Mouse (Mus musculus) limb, embryonic 13.5 days (tissue): ENCODE results near the gene Patj. TPM values are rescaled to one million over a fixed set of nuclear protein-coding genes. Genes with fewer than 3 reads are reported as not detected.
A peak's percentile ranks its signal among the peaks of the same experiment; 100 is the strongest.

Experiments used
- ATAC-seq: fragments of 200-750 bp; cut with Nextera tagmentation; 2 replicates; pipeline ENCODE4 v1.8.0; 2017; ENCODE audit warnings: low read depth, moderate number of reproducible peaks, moderate TSS enrichment; ENCODE audit not compliant: low FRiP score
- H3K27ac ChIP-seq: fragments of 300-500 bp; sonication (generic); 2 replicates; pipeline ENCODE4 v1.5.1; 2015; ENCODE audit warnings: inconsistent platforms, mild to moderate bottlenecking, moderate library complexity
- H3K27me3 ChIP-seq: fragments of 300-500 bp; sonication (generic); 2 replicates; pipeline ENCODE4 v1.6.1; 2015; ENCODE audit warnings: mild to moderate bottlenecking, inconsistent platforms
- H3K36me3 ChIP-seq: fragments of 300-500 bp; sonication (generic); 2 replicates; pipeline ENCODE4 v1.6.1; 2015; ENCODE audit warnings: inconsistent platforms, mild to moderate bottlenecking, moderate library complexity
- H3K4me1 ChIP-seq: fragments of 300-500 bp; sonication (generic); 2 replicates; pipeline ENCODE4 v1.6.1; 2015; ENCODE audit warnings: inconsistent platforms
- H3K4me2 ChIP-seq: fragments of 300-500 bp; sonication (generic); replicated peaks from 2 replicates; pipeline ENCODE4 v1.6.1; 2015; ENCODE audit warnings: inconsistent platforms, mild to moderate bottlenecking, moderate library complexity
- H3K4me3 ChIP-seq: fragments of 300-500 bp; sonication (generic); 2 replicates; pipeline ENCODE4 v1.5.1; 2015; ENCODE audit warnings: moderate library complexity, mild to moderate bottlenecking, inconsistent platforms
- H3K9ac ChIP-seq: fragments of 300-500 bp; sonication (generic); 2 replicates; pipeline ENCODE4 v1.6.1; 2015; ENCODE audit warnings: mild to moderate bottlenecking, inconsistent platforms
- H3K9me3 ChIP-seq: fragments of 300-500 bp; sonication (generic); 2 replicates; pipeline ENCODE4 v1.6.1; 2016; ENCODE audit warnings: inconsistent platforms
- WGBS: fragments of 180-500 bp; shearing (Covaris S2); methylation state at CpG from one replicate; pipeline ENCODE4 v1.1.7; 2015; 5-methylcytosine and 5-hydroxymethylcytosine counted together
- polyA plus RNA-seq: library from polyadenylated mRNA; unstranded; fragments of >200 nt; fragmentation: Nextera tagmentation; extraction: Ambion mirVana; gene quantifications from 2 replicates; pipeline ENCODE4 v1.2.1, GENCODE M21; 2015

Patj gene
- 19.0 and 21.4 TPM in 2 replicates for polyA plus RNA-seq

- peak within 1 kb of the TSS; percentile 95 for H3K27ac ChIP-seq
- peaks cover 15% of the 10 kb centered on the region for H3K4me1 ChIP-seq
- H3K27me3 ChIP-seq = no peaks in the 10 kb centered on the region
- H3K4me2 ChIP-seq = peak within 1 kb of the TSS; percentile 82
- peak within 1 kb of the TSS; percentile 86 for H3K4me3 ChIP-seq
- H3K9me3 ChIP-seq = no peaks in the 10 kb centered on the region
- WGBS = under 1% methylated on average over 72 of the region's 73 CpGs
- H3K36me3 ChIP-seq = no peaks in the 10 kb centered on the region
- ATAC-seq = peak; percentile 91
- peak within 1 kb of the TSS; percentile 98 for H3K9ac ChIP-seq
These were observed at the start of gene Patj for GRCm38 (mm10) chr4:98395690-98396437. Patj (plus strand) TSS chr4:98395785.

GRCm38 (mm10) chr4:98348580-98348979, 47.0 kb upstream of the Patj start:
- peaks cover 8% of the 10 kb centered on the region; the same call in 1 of the 2 replicates for H3K36me3 ChIP-seq
- H3K4me2 ChIP-seq = no peak overlapping the region
- H3K9ac ChIP-seq = no peak overlapping the region
- no peak overlapping the region for H3K4me3 ChIP-seq
- 0 out of 2 replicates have a peak, but pooled peaks cover 4% of the 10 kb centered on the region for H3K9me3 ChIP-seq
- no peak overlapping the region for H3K27ac ChIP-seq
- no peaks in the 10 kb centered on the region for H3K4me1 ChIP-seq
- no peaks in the 10 kb centered on the region for H3K27me3 ChIP-seq
- no peak for ATAC-seq
- WGBS = 75% methylated on average over 5 of the region's 5 CpGs

GRCm38 (mm10) chr4:98358034-98358809, 37.4 kb upstream of the Patj start:
- no peak overlapping the region for H3K4me3 ChIP-seq
- no peaks in the 10 kb centered on the region for H3K27me3 ChIP-seq
- H3K9me3 ChIP-seq = no peaks in the 10 kb centered on the region
- H3K9ac ChIP-seq = no peak overlapping the region
- no peaks in the 10 kb centered on the region for H3K4me1 ChIP-seq
- peaks cover 67% of the 10 kb centered on the region for H3K36me3 ChIP-seq
- whole genome bisulfite sequencing = 84% methylated on average over 9 of the region's 9 CpGs
- ATAC-seq = no peak
- no peak overlapping the region for H3K27ac ChIP-seq
- no peak overlapping the region for H3K4me2 ChIP-seq

- H3K27me3 ChIP-seq = no peaks in the 10 kb centered on the region
These were observed 20.2 kb upstream of the Patj start for GRCm38 (mm10) chr4:98375401-98375800.

GRCm38 (mm10) chr4:98376943-98377342, 18.6 kb upstream of the Patj start:
- Histone ChIP-seq H3K9ac (no peak overlapping the region), H3K9me3 (no peaks in the 10 kb centered on the region), H3K4me1 (peaks cover 9% of the 10 kb centered on the region; the same call in 1 of the 2 replicates), H3K36me3 (peaks cover 20% of the 10 kb centered on the region), H3K4me3 (no peak overlapping the region), H3K27ac (no peak overlapping the region), H3K27me3 (no peaks in the 10 kb centered on the region), H3K4me2 (no peak overlapping the region)
- no peak for ATAC-seq
- WGBS = 92% methylated on average over 2 of the region's 2 CpGs

More at GRCm38 (mm10) chr4:98375401-98375800, 20.2 kb upstream of the Patj start:
- 45% methylated on average over 4 of the region's 4 CpGs for WGBS
- Histone ChIP-seq H3K36me3 (peaks cover 24% of the 10 kb centered on the region), H3K4me1 (no peaks in the 10 kb centered on the region), H3K27ac (no peak overlapping the region), H3K4me2 (no peak overlapping the region), H3K4me3 (no peak overlapping the region), H3K9me3 (no peaks in the 10 kb centered on the region), H3K9ac (no peak overlapping the region)
- ATAC-seq = no peak

GRCm38 (mm10) chr4:98382716-98383424, 12.7 kb upstream of the Patj start, which contains the start of gene Tm2d1:
Tm2d1 (minus strand) TSS chr4:98383306.
- H3K9me3 ChIP-seq = no peaks in the 10 kb centered on the region
- peak within 1 kb of the TSS; percentile 88 for H3K4me3 ChIP-seq
- H3K9ac ChIP-seq = peak within 1 kb of the TSS; percentile 97
- peaks cover 14% of the 10 kb centered on the region for H3K36me3 ChIP-seq
- under 1% methylated on average over 46 of the region's 46 CpGs for WGBS
- H3K27me3 ChIP-seq = no peaks in the 10 kb centered on the region
- H3K27ac ChIP-seq = peak within 1 kb of the TSS; percentile 67
- H3K4me2 ChIP-seq = peak within 1 kb of the TSS; percentile 66
- peak; percentile 95 for ATAC-seq
- H3K4me1 ChIP-seq = peaks cover 14% of the 10 kb centered on the region; the same call in 1 of the 2 replicates

GRCm38 (mm10) chr4:98385036-98385435, 10.5 kb upstream of the Patj start:
- no peak for ATAC-seq
- Histone ChIP-seq H3K4me2 (no peak overlapping the region), H3K27ac (no peak overlapping the region), H3K9me3 (no peaks in the 10 kb centered on the region), H3K4me1 (peaks cover 14% of the 10 kb centered on the region; the same call in 1 of the 2 replicates), H3K4me3 (no peak overlapping the region), H3K27me3 (no peaks in the 10 kb centered on the region), H3K9ac (no peak overlapping the region), H3K36me3 (no peaks in the 10 kb centered on the region)
- 24% methylated on average over 5 of the region's 5 CpGs for WGBS

- no peaks in the 10 kb centered on the region for H3K9me3 ChIP-seq
- H3K4me3 ChIP-seq = peak overlapping the region; percentile 86
- H3K4me1 ChIP-seq = peaks cover 14% of the 10 kb centered on the region
- no peaks in the 10 kb centered on the region for H3K36me3 ChIP-seq
- H3K9ac ChIP-seq = peak overlapping the region; percentile 98
- 4% methylated on average over 7 of the region's 7 CpGs for WGBS
- no peak for ATAC-seq
- peak overlapping the region; percentile 82 for H3K4me2 ChIP-seq
- H3K27ac ChIP-seq = peak overlapping the region; percentile 95
- no peaks in the 10 kb centered on the region for H3K27me3 ChIP-seq
These were observed 267 bp upstream of the Patj start for GRCm38 (mm10) chr4:98395346-98395689.

GRCm38 (mm10) chr4:98400926-98401583, 5.5 kb downstream of the Patj start:
- no peak for ATAC-seq
- H3K4me2 ChIP-seq = no peak overlapping the region
- WGBS = 14% methylated on average over 6 of the region's 6 CpGs

GRCm38 (mm10) chr4:98401584-98401962, 6.0 kb downstream of the Patj start:
- peaks cover 19% of the 10 kb centered on the region for H3K4me1 ChIP-seq
- H3K9ac ChIP-seq = no peak overlapping the region
- H3K36me3 ChIP-seq = no peaks in the 10 kb centered on the region
- H3K9me3 ChIP-seq = no peaks in the 10 kb centered on the region
- no peak overlapping the region for H3K4me3 ChIP-seq
- no peak for ATAC-seq
- H3K4me2 ChIP-seq = no peak overlapping the region
- no peak overlapping the region for H3K27ac ChIP-seq
- 74% methylated on average over 2 of the region's 2 CpGs for WGBS
- no peaks in the 10 kb centered on the region for H3K27me3 ChIP-seq

More at GRCm38 (mm10) chr4:98400926-98401583, 5.5 kb downstream of the Patj start:
- H3K9me3 ChIP-seq = no peaks in the 10 kb centered on the region
- no peak overlapping the region for H3K4me3 ChIP-seq
- peaks cover 21% of the 10 kb centered on the region for H3K4me1 ChIP-seq
- no peaks in the 10 kb centered on the region for H3K27me3 ChIP-seq
- H3K36me3 ChIP-seq = no peaks in the 10 kb centered on the region
- H3K9ac ChIP-seq = no peak overlapping the region
- no peak overlapping the region for H3K27ac ChIP-seq

GRCm38 (mm10) chr4:98403492-98403891, 7.9 kb downstream of the Patj start:
- Histone ChIP-seq H3K27ac (no peak overlapping the region), H3K4me2 (no peak overlapping the region), H3K9ac (no peak overlapping the region), H3K9me3 (no peaks in the 10 kb centered on the region), H3K4me1 (peaks cover 7% of the 10 kb centered on the region), H3K4me3 (no peak overlapping the region), H3K36me3 (peaks cover 5% of the 10 kb centered on the region), H3K27me3 (no peaks in the 10 kb centered on the region)
- no peak for ATAC-seq
- 83% methylated on average over 4 of the region's 4 CpGs for WGBS
